Mouse (Mus musculus): Measurements from ENCODE around the gene Neurod1. TPM values are rescaled to one million over a fixed set of nuclear protein-coding genes. Genes with fewer than 3 reads are reported as not detected.

Gene Neurod1
- polyA plus RNA-seq, 1 experiment, result 11.8 TPM

GRCm38 (mm10) chr2:79414505-79414904, 42.0 kb downstream of the Neurod1 start:
- H3K4me1 ChIP-seq (ENCODE audit: control insufficient read depth, insufficient read depth, low read length), result no peaks in the 10 kb centered on the region; the same call in 1 of the 2 replicates
- no peak overlapping the region for H3K27ac ChIP-seq (ENCODE audit: insufficient read depth, low read length)
- no peak overlapping the region for H3K4me3 ChIP-seq (ENCODE audit: insufficient read depth, low read length)
- TF ChIP-seq POLR2A (IDR thresholded peaks at IDR 0.05; ENCODE audit: extremely low read depth, insufficient read depth, low read length) (no peak), CTCF (IDR thresholded peaks at IDR 0.05; ENCODE audit: extremely low read depth, insufficient read depth, low read length) (no peak)

- no peak for TF ChIP-seq POLR2A (IDR thresholded peaks at IDR 0.05; ENCODE audit: extremely low read depth, insufficient read depth, low read length)
- no peak for TF ChIP-seq CTCF (IDR thresholded peaks at IDR 0.05; ENCODE audit: extremely low read depth, insufficient read depth, low read length)
- no peak overlapping the region for H3K4me3 ChIP-seq (ENCODE audit: insufficient read depth, low read length)
- no peak overlapping the region for H3K27ac ChIP-seq (ENCODE audit: insufficient read depth, low read length)
- H3K4me1 ChIP-seq (ENCODE audit: control insufficient read depth, insufficient read depth, low read length), result no peaks in the 10 kb centered on the region; the same call in 1 of the 2 replicates
Measured at GRCm38 (mm10) chr2:79410903-79411255, 45.7 kb downstream of the Neurod1 start.

- H3K4me3 ChIP-seq (ENCODE audit: insufficient read depth, low read length), result no peak overlapping the region
- no peak for TF ChIP-seq CTCF (IDR thresholded peaks at IDR 0.05; ENCODE audit: extremely low read depth, insufficient read depth, low read length)
- TF ChIP-seq POLR2A (IDR thresholded peaks at IDR 0.05; ENCODE audit: extremely low read depth, insufficient read depth, low read length), result no peak
- no peaks in the 10 kb centered on the region; the same call in 1 of the 2 replicates for H3K4me1 ChIP-seq (ENCODE audit: control insufficient read depth, insufficient read depth, low read length)
- no peak overlapping the region for H3K27ac ChIP-seq (ENCODE audit: insufficient read depth, low read length)
Measured at GRCm38 (mm10) chr2:79410247-79410902, 46.2 kb downstream of the Neurod1 start.

DNA sequence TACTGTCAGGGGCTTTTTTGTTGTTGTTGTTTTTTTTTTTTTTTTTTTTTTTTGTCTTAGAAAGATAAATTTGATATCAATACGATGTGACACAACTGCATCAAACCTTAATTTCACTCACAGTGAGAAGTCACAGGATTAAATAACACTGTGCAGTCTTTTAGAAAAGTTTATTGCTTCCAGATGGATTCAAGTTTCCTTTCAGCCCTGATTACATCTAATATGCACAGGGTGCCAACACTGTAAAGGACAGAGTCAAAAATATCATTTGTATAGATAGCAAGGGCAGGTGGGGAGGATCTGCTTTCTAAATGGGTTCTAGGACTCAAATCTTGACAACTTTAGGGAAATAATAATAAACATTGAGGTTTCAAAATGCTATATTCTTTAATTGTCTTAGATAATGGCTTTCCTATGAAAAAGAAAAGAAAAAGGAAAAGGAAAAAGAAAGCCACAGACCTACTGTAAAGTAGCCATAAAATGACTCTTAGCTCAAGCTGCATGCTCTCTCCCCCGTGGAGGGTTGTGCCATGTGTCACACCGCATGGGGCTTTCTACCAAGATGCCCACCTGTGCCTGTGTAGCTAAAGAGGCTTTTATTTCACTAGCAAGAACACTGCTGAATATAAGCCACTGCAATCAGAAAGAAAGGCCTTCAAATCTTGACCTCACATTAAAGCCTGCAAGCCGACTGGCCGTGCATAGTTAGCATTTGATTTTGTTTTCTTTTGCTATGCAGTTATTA, 50.7 kb downstream of the Neurod1 start:
- no peak overlapping the region for H3K4me3 ChIP-seq (ENCODE audit: insufficient read depth, low read length)
- H3K4me1 ChIP-seq (ENCODE audit: control insufficient read depth, insufficient read depth, low read length), result no peaks in the 10 kb centered on the region; the same call in 1 of the 2 replicates
- H3K27ac ChIP-seq (ENCODE audit: insufficient read depth, low read length), result no peak overlapping the region
- TF ChIP-seq CTCF (IDR thresholded peaks at IDR 0.05; ENCODE audit: extremely low read depth, insufficient read depth, low read length) (no peak), POLR2A (IDR thresholded peaks at IDR 0.05; ENCODE audit: extremely low read depth, insufficient read depth, low read length) (no peak)

Other genes with a start within 250 kb of the Neurod1 start
- gene Itga4, start 201.3 kb downstream of the Neurod1 start, polyA plus RNA-seq (2012; rRNA removed), result 6.0 and 6.4 TPM in 2 replicates
- gene Cerkl, start within 50 bp of the Neurod1 start, polyA plus RNA-seq (2012; rRNA removed), result 3.3 and 5.1 TPM in 2 replicates
- gene Itprid2, start 178.6 kb upstream of the Neurod1 start, polyA plus RNA-seq (2012; rRNA removed), result 13.9 and 14.4 TPM in 2 replicates

Data from cortical plate, adult 2 months (tissue).